Mouse (Mus musculus) intestine, embryonic 14.5 days (tissue): ENCODE results near the gene Megf11. TPM values are rescaled to one million over a fixed set of nuclear protein-coding genes. Genes with fewer than 3 reads are reported as not detected.

Source experiments
- ATAC-seq: fragments of 200-750 bp; cut with Nextera tagmentation; replicated peaks from 2 replicates; pipeline ENCODE4 v1.8.0; 2017; ENCODE audit warnings: low read depth, moderate number of reproducible peaks, moderate TSS enrichment, moderate library complexity; ENCODE audit not compliant: low FRiP score, low TSS enrichment
- DNase-seq: peaks from one replicate; pipeline ENCODE4 v3.0.0-alpha.2; 2018; ENCODE audit warnings: low spot score
- H3K27ac ChIP-seq: fragments of 300-500 bp; sonication (generic); 2 replicates; pipeline ENCODE4 v1.5.1; 2014; ENCODE audit warnings: low read depth, mild to moderate bottlenecking, control low read depth
- H3K27me3 ChIP-seq: fragments of 300-500 bp; sonication (generic); replicated peaks from 2 replicates; pipeline ENCODE4 v1.6.1; 2014; ENCODE audit warnings: low read length, control low read depth; ENCODE audit not compliant: control insufficient read depth, insufficient read depth
- H3K36me3 ChIP-seq: fragments of 300-500 bp; sonication (generic); 2 replicates; pipeline ENCODE4 v1.6.1; 2014; ENCODE audit warnings: low read length, control low read depth; ENCODE audit not compliant: control insufficient read depth, insufficient read depth
- H3K4me1 ChIP-seq: fragments of 300-500 bp; sonication (generic); replicated peaks from 2 replicates; pipeline ENCODE4 v1.6.1; 2014; ENCODE audit warnings: low read length, control low read depth, mixed read lengths; ENCODE audit not compliant: control insufficient read depth, insufficient read depth
- H3K4me2 ChIP-seq: fragments of 300-500 bp; sonication (generic); 2 replicates; pipeline ENCODE4 v1.6.1; 2014; ENCODE audit warnings: low read length
- H3K4me3 ChIP-seq: fragments of 300-500 bp; sonication (generic); 2 replicates; pipeline ENCODE4 v1.5.1; 2014; ENCODE audit warnings: low read depth, low read length, control low read depth, mixed read lengths
- H3K9ac ChIP-seq: fragments of 300-500 bp; sonication (generic); 2 replicates; pipeline ENCODE4 v1.6.1; 2014; ENCODE audit warnings: mild to moderate bottlenecking, low read length
- H3K9me3 ChIP-seq: fragments of 300-500 bp; sonication (generic); 2 replicates; pipeline ENCODE4 v1.6.1; 2016; ENCODE audit warnings: low read length, control low read depth; ENCODE audit not compliant: control insufficient read depth
- WGBS: fragments of 180-500 bp; shearing (Covaris S2); extraction: QIAGEN DNeasy Blood & Tissue Kit; methylation state at CpG from one replicate; pipeline ENCODE4 v1.1.7; 2014; 5-methylcytosine and 5-hydroxymethylcytosine counted together
- polyA plus RNA-seq: library from polyadenylated mRNA; unstranded; fragments of >200 nt; fragmentation: Nextera tagmentation; extraction: Ambion mirVana; gene quantifications from 2 replicates; pipeline ENCODE4 v1.2.1, GENCODE M21; 2014

Megf11 gene
- polyA plus RNA-seq, 1 experiment from 2014 or later: 1.1 TPM

DNA sequence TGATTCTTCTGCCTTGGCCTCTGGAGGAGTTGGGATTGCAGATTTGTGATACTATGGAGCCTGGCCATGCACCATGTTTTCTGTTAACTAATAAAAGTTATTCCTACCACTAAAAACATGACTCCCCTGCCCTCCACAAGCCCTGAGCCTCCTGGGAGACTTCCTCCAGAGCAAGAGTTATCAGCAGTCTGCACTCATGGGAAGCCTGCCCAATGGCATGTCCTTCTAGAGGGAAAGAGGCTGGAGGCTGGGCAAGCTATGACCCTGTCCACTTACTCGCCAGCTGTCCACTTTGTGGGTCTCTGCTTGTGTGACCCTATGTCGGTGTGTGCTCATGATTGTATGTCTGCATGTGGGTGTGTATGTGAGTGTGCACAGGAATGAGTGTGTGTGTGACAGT, 21.4 kb downstream of the Megf11 start:
- no peak overlapping the region for H3K4me3 ChIP-seq
- H3K36me3 ChIP-seq: no peaks in the 10 kb centered on the region
- no peak overlapping the region for H3K4me2 ChIP-seq
- no peaks in the 10 kb centered on the region for H3K4me1 ChIP-seq
- H3K9me3 ChIP-seq: no peaks in the 10 kb centered on the region
- 76% methylated on average over 2 of the region's 2 CpGs for WGBS
- ATAC-seq: no peak
- H3K27ac ChIP-seq: no peak overlapping the region
- no peaks in the 10 kb centered on the region for H3K27me3 ChIP-seq
- no peak for DNase-seq
- no peak overlapping the region for H3K9ac ChIP-seq

DNA sequence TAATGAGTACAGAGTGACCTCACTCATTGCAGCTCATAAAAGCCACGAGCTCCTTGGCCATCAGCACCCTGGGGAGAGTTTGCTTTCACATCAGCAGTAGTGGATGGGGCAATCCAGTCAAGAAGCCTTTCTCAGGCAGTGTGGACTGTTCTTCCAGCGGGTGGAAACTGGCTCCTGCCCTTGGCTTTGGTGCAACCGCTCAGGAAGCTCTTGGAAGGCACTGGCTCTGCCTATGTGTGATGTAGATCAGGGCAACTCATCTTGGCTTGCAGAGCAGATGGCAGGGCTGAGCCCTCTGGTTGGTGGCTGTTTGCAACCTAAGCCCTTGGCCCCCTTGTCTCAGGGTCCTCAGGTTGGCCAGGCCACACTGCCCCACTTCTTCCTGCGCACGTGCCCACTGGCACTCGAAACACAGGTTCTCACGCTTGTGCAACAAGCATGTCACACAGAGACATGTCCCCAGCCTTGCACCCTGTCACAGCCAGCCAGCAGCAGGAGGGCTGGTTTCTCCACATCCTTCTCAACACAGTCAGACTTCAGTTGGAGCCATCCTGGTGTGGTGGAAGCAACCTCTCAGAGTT, 22.1 kb downstream of the Megf11 start:
- no peak for DNase-seq
- no peaks in the 10 kb centered on the region for H3K4me1 ChIP-seq

DNA sequence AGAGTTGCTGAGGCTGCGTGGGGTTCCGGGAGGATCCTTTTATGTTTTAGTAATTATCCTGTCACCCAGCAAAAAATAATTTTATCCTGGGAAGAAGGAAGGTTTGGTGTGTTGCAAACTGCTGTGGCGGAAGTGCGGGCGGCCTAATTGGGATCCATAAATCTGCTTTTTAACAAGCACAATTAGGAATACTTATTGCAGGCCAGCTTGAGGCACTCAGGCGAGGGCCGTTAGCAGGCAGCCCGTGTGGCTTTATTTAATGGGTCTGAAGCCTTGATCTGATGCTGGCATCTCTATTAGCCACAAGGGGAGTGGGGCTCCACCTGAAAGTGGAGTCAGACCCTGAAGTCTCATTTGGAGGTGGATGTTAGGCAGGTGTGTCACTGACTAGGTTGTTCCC, 23.4 kb downstream of the Megf11 start:
- Histone ChIP-seq H3K27me3 (no peaks in the 10 kb centered on the region), H3K4me1 (no peaks in the 10 kb centered on the region), H3K36me3 (no peaks in the 10 kb centered on the region), H3K4me2 (no peak overlapping the region), H3K9me3 (no peaks in the 10 kb centered on the region), H3K9ac (no peak overlapping the region), H3K27ac (no peak overlapping the region), H3K4me3 (no peak overlapping the region)
- no peak for DNase-seq
- ATAC-seq: no peak
- WGBS: 70% methylated on average over 8 of the region's 8 CpGs

More for the DNA sequence above, 22.1 kb downstream of the Megf11 start:
- Histone ChIP-seq H3K4me2 (no peak overlapping the region), H3K36me3 (no peaks in the 10 kb centered on the region), H3K9ac (no peak overlapping the region), H3K9me3 (no peaks in the 10 kb centered on the region), H3K27ac (no peak overlapping the region), H3K4me3 (no peak overlapping the region), H3K27me3 (no peaks in the 10 kb centered on the region)
- no peak for ATAC-seq
- 79% methylated on average over 7 of the region's 7 CpGs for WGBS

DNA sequence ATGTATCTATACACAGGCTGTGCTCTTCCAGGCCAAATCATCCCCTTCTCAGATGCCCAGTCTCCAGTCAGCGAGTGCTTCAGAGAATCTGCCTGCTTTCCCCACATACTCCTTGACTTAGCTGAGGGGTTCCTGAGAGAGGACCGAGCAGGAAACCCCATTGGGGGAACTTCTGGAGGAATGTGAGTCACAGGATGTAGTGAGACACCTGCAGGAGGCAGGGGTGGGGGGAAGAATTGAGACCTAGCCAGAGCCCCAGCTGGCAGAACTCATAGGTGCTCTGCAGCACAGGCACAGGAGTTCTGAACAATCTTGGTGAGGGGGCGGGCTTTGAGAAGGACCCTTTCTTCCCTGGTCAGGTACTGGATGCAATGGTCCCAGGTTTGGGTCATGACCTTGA, 35.0 kb downstream of the Megf11 start:
- Histone ChIP-seq H3K9ac (no peak overlapping the region), H3K27ac (no peak overlapping the region), H3K9me3 (no peaks in the 10 kb centered on the region), H3K36me3 (no peaks in the 10 kb centered on the region), H3K27me3 (no peaks in the 10 kb centered on the region), H3K4me2 (no peak overlapping the region), H3K4me3 (no peak overlapping the region), H3K4me1 (no peaks in the 10 kb centered on the region)
- DNase-seq: no peak
- no peak for ATAC-seq
- WGBS: 80% methylated on average over 3 of the region's 3 CpGs

DNA sequence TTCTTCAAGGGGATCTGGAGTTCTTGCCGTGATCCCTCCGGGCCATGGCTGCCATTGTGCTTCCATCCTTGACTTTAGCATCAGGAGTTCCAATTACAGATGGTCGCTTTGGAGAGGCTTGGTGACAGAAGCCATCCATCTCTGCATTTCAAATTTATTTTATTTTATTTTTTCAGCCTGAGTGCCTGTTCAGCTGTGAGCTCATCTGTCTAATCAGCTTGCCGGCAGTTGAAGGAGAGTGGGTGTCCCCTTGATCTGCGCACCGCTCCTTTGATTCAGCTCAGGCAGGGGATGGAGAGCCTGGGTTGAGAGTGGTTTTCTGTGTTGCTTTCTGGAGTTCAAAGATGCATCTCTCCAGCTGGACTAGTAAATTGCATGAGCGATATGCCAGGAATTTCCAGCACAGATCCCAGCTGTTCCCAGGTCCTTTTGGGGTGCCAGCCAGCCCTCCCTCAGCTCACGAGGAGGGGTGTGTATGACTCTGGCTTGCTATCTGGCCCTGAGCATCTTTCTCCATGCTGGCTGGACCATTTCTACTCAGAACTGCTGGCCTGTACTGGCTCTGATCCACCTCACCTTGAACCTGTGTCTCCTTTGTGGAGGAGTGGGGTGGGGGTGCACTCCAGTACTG, 36.7 kb downstream of the Megf11 start:
- Histone ChIP-seq H3K4me1 (no peaks in the 10 kb centered on the region), H3K27ac (no peak overlapping the region), H3K36me3 (no peaks in the 10 kb centered on the region), H3K9ac (no peak overlapping the region), H3K4me3 (no peak overlapping the region), H3K4me2 (no peak overlapping the region), H3K9me3 (no peaks in the 10 kb centered on the region), H3K27me3 (no peaks in the 10 kb centered on the region)
- ATAC-seq (no peak), DNase-seq (no peak)
- WGBS: 83% methylated on average over 8 of the region's 8 CpGs

DNA sequence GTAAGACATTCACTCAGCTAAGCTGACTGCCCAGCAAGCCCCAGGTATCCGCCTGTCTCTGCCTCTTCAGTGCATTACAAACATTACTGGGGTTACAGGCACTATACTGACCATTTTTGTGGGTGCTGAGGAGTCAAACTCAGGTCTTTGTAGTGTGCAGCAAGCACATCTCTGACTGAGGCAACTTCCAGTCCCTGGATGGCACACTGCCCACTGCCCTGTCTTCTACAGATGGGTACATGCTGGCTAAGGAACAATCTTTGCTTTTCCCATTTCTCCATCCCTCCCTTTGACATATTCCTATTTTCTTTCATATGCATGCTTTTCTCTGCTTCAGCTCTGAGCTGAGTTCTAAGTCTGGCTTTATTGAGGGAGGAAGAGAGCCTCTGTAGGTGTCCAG, 38.5 kb downstream of the Megf11 start:
- H3K4me3 ChIP-seq: no peak overlapping the region
- H3K27me3 ChIP-seq: no peaks in the 10 kb centered on the region
- no peaks in the 10 kb centered on the region for H3K9me3 ChIP-seq
- H3K36me3 ChIP-seq: no peaks in the 10 kb centered on the region
- no peak overlapping the region for H3K9ac ChIP-seq
- 93% methylated on average over 1 of the region's 1 CpGs for WGBS
- H3K4me1 ChIP-seq: no peaks in the 10 kb centered on the region
- no peak overlapping the region for H3K27ac ChIP-seq
- ATAC-seq (no peak), DNase-seq (no peak)
- no peak overlapping the region for H3K4me2 ChIP-seq

DNA sequence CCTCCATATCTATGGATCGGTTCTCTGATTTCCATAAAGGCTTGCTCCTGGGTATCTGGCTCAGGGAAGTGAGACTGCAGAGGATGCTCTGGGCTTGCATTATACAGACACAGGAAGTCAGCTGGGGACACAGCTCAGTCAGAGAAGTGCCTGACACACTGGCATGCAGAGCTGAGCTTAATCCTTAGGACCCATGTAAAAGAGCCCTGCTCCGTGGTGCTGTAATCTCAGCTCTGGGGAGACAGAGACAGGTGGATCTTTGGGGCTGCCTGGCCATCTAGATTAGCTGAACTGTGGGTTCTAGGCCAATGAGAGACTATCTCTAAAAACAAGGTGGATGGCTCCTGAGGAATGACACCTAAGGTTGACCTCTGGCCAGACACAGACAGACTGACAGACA, 50.7 kb downstream of the Megf11 start:
- Histone ChIP-seq H3K9me3 (no peaks in the 10 kb centered on the region), H3K4me2 (no peak overlapping the region), H3K36me3 (no peaks in the 10 kb centered on the region), H3K27ac (no peak overlapping the region), H3K4me3 (no peak overlapping the region), H3K4me1 (no peaks in the 10 kb centered on the region), H3K27me3 (no peaks in the 10 kb centered on the region), H3K9ac (no peak overlapping the region)
- DNase-seq: no peak
- no peak for ATAC-seq
- 77% methylated on average over 2 of the region's 2 CpGs for WGBS

DNA sequence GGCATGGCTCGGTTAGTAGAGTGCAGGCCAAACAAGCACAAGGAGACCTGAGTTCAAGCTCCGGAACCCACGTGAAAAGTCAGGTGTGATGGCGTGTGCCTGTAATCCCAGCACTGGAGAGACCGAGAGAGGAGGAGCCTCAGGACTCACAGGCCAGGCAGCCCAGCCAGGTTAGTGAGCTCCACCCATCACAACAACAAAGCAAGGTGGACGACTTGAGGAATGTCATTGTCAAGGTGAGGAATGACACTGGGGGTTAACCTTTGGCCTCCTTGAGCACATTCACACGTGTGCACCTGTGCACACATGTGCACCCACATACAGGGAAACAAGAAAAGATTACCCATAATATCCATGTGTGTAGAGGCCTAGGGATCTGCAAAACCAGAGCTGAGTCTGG, 54.7 kb downstream of the Megf11 start:
- no peak overlapping the region for H3K9ac ChIP-seq
- no peak for DNase-seq

DNA sequence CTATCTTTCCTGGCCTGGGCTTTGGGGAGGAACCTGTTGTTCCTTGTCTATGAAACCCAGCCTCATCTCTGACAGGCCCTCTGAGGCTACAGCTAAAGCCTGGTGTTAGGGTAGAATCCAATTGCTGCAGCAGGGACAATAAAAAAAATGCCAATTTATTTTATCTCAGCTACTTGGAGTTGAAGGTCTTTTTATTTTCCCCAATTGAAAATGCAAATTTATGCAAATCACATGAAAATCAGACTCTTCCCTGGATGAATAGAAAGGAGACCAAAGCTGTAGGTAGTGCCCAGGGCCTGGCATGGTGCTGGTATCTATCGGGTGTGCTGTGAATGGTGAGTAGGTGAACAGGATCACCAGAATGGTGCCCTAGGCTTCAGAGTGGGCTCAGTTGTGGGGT, 60.6 kb downstream of the Megf11 start:
- Histone ChIP-seq H3K4me1 (peaks cover 9% of the 10 kb centered on the region), H3K36me3 (no peaks in the 10 kb centered on the region), H3K9me3 (no peaks in the 10 kb centered on the region), H3K4me3 (no peak overlapping the region), H3K27me3 (no peaks in the 10 kb centered on the region), H3K9ac (no peak overlapping the region), H3K27ac (no peak overlapping the region), H3K4me2 (no peak overlapping the region)
- 100% methylated on average over 1 of the region's 1 CpGs for WGBS
- no peak for ATAC-seq
- DNase-seq: no peak

More for the DNA sequence above, 54.7 kb downstream of the Megf11 start:
- Histone ChIP-seq H3K27me3 (no peaks in the 10 kb centered on the region), H3K4me1 (no peaks in the 10 kb centered on the region), H3K36me3 (no peaks in the 10 kb centered on the region), H3K27ac (no peak overlapping the region), H3K9me3 (no peaks in the 10 kb centered on the region), H3K4me2 (no peak overlapping the region), H3K4me3 (no peak overlapping the region)
- ATAC-seq: no peak
- 77% methylated on average over 7 of the region's 7 CpGs for WGBS
